Mouse (Mus musculus): ENCODE data around the gene Palm2. TPM values are rescaled to one million over a fixed set of nuclear protein-coding genes. Genes with fewer than 3 reads are reported as not detected.

Palm2 gene
- total and polyA plus RNA-seq, 2 experiments from 2014 or later = 26.4 to 33.1 TPM

DNA sequence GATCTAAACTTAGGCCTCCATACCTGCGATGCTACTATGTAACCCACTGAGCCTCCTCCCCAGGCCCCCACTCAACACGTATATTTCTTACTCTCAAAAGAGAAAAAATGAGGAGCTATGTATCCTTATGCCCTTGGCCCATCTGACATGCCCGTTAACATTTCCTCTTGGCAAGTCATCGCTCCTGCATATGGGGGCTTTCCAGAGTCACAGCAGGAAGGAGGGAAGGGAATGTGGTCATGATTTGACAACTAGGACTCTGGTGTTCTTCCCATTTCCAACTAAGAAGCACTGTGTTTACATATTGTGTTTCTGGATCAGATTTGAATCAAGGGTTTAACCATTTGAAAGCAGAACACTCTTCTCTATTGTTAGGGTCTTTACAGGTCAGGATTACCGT is 267.5 kb downstream of the Palm2 start:
- no peak for DNase-seq (ENCODE audit: low spot score)

DNA sequence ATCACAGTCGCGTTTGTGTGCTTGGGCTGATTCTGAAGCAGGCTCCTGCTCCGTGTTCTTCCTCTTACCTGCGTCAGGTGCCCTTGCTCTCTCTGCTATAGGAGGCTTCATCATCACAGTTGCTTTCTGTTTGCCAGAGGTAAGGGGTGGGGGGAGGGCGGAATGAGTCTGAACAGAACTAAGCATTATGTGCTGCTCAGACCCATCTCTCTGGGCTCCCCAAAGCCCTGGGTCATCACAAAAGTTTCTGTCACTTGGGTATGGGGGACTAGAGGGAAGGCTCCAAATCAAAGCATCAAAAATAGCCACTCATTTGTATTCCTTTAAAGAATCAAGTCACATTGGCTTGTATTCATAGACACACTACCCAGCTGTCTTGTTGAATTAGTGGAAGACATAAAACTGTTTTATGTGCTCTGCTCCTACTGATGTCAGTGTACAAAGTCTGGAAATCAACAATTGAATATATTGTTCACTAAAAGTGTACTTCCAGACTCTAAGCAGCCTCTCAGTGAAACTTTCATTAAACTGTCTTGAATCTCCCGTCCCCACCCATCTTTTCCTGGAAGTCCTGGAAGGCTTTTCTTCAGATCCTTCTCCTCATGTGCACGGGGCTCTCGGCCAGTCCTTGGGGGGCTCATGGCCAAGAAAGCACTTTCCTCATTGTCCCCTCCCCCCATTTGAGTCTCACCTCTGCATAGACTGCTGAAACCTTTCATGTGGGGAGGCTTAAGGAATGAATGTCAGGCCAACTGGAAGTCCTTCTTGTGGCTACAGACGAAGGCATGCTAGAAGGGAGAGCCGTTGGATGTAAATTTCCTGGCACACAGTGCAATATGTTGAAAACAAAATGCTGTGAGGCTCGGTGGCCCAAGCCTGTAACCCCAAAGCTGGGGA is 269.8 kb downstream of the Palm2 start:
- WGBS = 72% methylated on average over 11 of the region's 11 CpGs
- H3K36me3 ChIP-seq (ENCODE audit: insufficient read depth, low read length) = no peaks in the 10 kb centered on the region; the same call in 1 of the 2 replicates
- no peaks in the 10 kb centered on the region for H3K27me3 ChIP-seq (ENCODE audit: insufficient read depth, low read length)
- ATAC-seq (ENCODE audit: low FRiP score) = no peak
- no peak for TF ChIP-seq CTCF (IDR thresholded peaks at IDR 0.05)
- no peaks in the 10 kb centered on the region for H3K9me3 ChIP-seq (ENCODE audit: low read length)
- H3K4me2 ChIP-seq (ENCODE audit: low read depth, low read length, poor library complexity, severe bottlenecking) = no peak overlapping the region
- DNase-seq (ENCODE audit: low spot score) = no peak
- H3K9ac ChIP-seq (replicated peaks; ENCODE audit: low read length, poor library complexity, severe bottlenecking) = no peak overlapping the region
- H3K27ac ChIP-seq (ENCODE audit: low read depth, low read length) = no peak overlapping the region
- no peak overlapping the region for H3K4me3 ChIP-seq (ENCODE audit: low read depth, low read length)
- no peaks in the 10 kb centered on the region for H3K4me1 ChIP-seq (ENCODE audit: insufficient read depth, low read length)

More for the DNA sequence above, 267.5 kb downstream of the Palm2 start:
- H3K27me3 ChIP-seq (ENCODE audit: insufficient read depth, low read length) = no peaks in the 10 kb centered on the region
- no peak overlapping the region for H3K27ac ChIP-seq (ENCODE audit: low read depth, low read length)
- no peak overlapping the region for H3K4me3 ChIP-seq (ENCODE audit: low read depth, low read length)
- no peaks in the 10 kb centered on the region for H3K9me3 ChIP-seq (ENCODE audit: low read length)
- no peak for ATAC-seq (ENCODE audit: low FRiP score)
- H3K4me2 ChIP-seq (ENCODE audit: low read depth, low read length, poor library complexity, severe bottlenecking) = no peak overlapping the region
- TF ChIP-seq CTCF (IDR thresholded peaks at IDR 0.05) = no peak
- no peak overlapping the region for H3K9ac ChIP-seq (replicated peaks; ENCODE audit: low read length, poor library complexity, severe bottlenecking)
- H3K36me3 ChIP-seq (ENCODE audit: insufficient read depth, low read length) = no peaks in the 10 kb centered on the region; the same call in 1 of the 2 replicates
- H3K4me1 ChIP-seq (ENCODE audit: insufficient read depth, low read length) = no peaks in the 10 kb centered on the region
- WGBS = 87% methylated on average over 5 of the region's 5 CpGs

DNA sequence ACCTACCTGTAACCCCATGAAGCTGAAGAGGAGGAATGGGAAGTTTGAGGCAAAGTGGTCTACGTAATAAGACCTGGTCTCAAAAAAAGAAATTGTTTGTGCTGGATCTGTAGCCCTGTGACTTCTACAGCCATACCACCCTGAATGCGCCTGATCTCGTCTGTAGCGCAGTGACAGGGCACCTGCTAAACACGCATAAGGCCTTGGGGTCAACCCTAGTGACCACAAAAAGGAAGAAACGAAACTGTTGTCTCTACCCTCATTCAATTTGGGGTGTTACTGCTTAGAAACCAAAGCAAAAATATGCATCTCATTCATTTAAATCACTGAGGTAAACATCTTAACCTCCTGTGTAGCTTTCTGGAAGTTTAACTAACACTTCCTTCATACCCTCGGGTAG is 270.5 kb downstream of the Palm2 start:
- Histone ChIP-seq H3K36me3 (ENCODE audit: insufficient read depth, low read length) (peaks cover 2% of the 10 kb centered on the region), H3K27ac (ENCODE audit: low read depth, low read length) (no peak overlapping the region), H3K9ac (replicated peaks; ENCODE audit: low read length, poor library complexity, severe bottlenecking) (no peak overlapping the region), H3K4me1 (ENCODE audit: insufficient read depth, low read length) (no peaks in the 10 kb centered on the region), H3K9me3 (ENCODE audit: low read length) (no peaks in the 10 kb centered on the region), H3K4me2 (ENCODE audit: low read depth, low read length, poor library complexity, severe bottlenecking) (no peak overlapping the region), H3K27me3 (ENCODE audit: insufficient read depth, low read length) (no peaks in the 10 kb centered on the region), H3K4me3 (ENCODE audit: low read depth, low read length) (no peak overlapping the region)
- no peak for TF ChIP-seq CTCF (IDR thresholded peaks at IDR 0.05)
- DNase-seq (ENCODE audit: low spot score) = no peak
- ATAC-seq (ENCODE audit: low FRiP score) = no peak
- 94% methylated on average over 7 of the region's 7 CpGs for WGBS

DNA sequence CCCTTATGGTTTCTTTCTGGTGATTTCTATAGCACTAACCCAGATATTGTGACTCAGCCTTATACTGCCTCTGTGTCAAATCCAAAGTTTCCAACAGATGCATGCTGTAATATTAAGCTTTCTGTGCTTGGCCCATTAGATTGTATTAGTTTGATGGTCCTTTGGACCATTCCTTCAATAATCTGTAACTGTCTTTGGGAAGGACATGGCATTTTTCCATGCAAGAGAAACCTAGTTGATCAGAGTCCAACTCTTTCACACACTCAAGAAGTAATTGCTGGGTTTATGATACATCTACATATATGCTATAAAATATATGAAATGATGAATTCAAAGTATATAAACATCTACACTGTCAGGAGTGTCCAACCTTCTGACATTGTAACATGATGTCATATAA is 281.8 kb downstream of the Palm2 start:
- H3K27ac ChIP-seq (ENCODE audit: low read depth, low read length) = no peak overlapping the region
- H3K4me1 ChIP-seq (ENCODE audit: insufficient read depth, low read length) = no peaks in the 10 kb centered on the region
- H3K9me3 ChIP-seq (ENCODE audit: low read length) = no peaks in the 10 kb centered on the region
- H3K36me3 ChIP-seq (ENCODE audit: insufficient read depth, low read length) = no peaks in the 10 kb centered on the region
- no peaks in the 10 kb centered on the region for H3K27me3 ChIP-seq (ENCODE audit: insufficient read depth, low read length)
- H3K9ac ChIP-seq (replicated peaks; ENCODE audit: low read length, poor library complexity, severe bottlenecking) = no peak overlapping the region
- no peak overlapping the region for H3K4me3 ChIP-seq (ENCODE audit: low read depth, low read length)
- no peak for ATAC-seq (ENCODE audit: low FRiP score)
- DNase-seq (ENCODE audit: low spot score) = no peak
- no peak overlapping the region for H3K4me2 ChIP-seq (ENCODE audit: low read depth, low read length, poor library complexity, severe bottlenecking)
- no peak for TF ChIP-seq CTCF (IDR thresholded peaks at IDR 0.05)

DNA sequence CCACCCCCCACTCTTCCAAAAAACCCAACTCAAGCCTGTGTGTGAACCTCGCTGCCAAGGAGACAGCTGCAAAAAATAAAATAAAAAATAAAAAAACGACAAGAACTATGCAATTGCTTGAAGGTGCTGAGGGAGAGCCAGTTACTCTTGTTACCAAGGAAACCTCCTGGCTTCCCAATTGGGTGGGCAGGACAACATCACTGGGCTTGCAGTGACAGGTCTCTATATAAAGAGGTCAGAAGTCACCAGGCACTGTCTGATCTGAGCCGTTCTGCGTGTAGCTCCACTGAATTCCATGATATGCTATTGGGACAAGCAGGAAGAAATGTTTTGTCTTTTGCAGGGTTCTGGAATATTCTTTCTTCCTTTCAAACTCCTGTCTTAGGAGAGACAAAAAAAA is 282.7 kb downstream of the Palm2 start:
- DNase-seq (ENCODE audit: low spot score) (peak; percentile 33), ATAC-seq (ENCODE audit: low FRiP score) (peak; percentile 77; the same call in 1 of the 2 replicates)
- Histone ChIP-seq H3K36me3 (ENCODE audit: insufficient read depth, low read length) (no peaks in the 10 kb centered on the region), H3K4me2 (ENCODE audit: low read depth, low read length, poor library complexity, severe bottlenecking) (no peak overlapping the region), H3K27me3 (ENCODE audit: insufficient read depth, low read length) (no peaks in the 10 kb centered on the region), H3K9me3 (ENCODE audit: low read length) (no peaks in the 10 kb centered on the region), H3K4me3 (ENCODE audit: low read depth, low read length) (no peak overlapping the region), H3K4me1 (ENCODE audit: insufficient read depth, low read length) (no peaks in the 10 kb centered on the region), H3K27ac (ENCODE audit: low read depth, low read length) (no peak overlapping the region), H3K9ac (replicated peaks; ENCODE audit: low read length, poor library complexity, severe bottlenecking) (no peak overlapping the region)
- WGBS = 21% methylated on average over 4 of the region's 4 CpGs
- TF ChIP-seq CTCF (IDR thresholded peaks at IDR 0.05) = no peak

DNA sequence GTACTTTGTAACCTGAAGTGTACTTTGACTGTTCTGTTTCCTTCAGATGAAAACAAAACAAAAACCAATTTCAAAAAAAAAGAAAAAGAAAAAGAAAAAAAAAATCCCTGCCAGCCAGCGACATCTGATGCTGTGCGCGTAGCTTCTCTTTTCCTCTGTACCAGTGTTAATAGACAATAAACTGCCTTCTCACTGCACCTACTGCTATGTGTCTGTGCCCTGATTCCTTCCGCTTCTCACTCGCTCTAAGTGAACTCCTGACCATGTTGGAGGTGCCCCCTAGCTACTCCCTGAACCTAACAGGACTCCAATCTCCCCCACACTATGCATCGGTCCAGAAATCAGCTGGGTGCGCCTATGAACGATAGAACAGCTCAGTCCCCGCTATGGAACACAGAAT is 283.3 kb downstream of the Palm2 start, which contains the start of gene Akap2:
Akap2 (plus strand) TSS at position 304 of the 400 bp plus-strand sequence.
- ATAC-seq (ENCODE audit: low FRiP score) = no peak
- Histone ChIP-seq H3K36me3 (ENCODE audit: insufficient read depth, low read length) (no peaks in the 10 kb centered on the region), H3K4me1 (ENCODE audit: insufficient read depth, low read length) (no peaks in the 10 kb centered on the region), H3K9ac (replicated peaks; ENCODE audit: low read length, poor library complexity, severe bottlenecking) (no peak within 1 kb of the TSS), H3K27ac (ENCODE audit: low read depth, low read length) (no peak within 1 kb of the TSS), H3K27me3 (ENCODE audit: insufficient read depth, low read length) (no peaks in the 10 kb centered on the region), H3K9me3 (ENCODE audit: low read length) (no peaks in the 10 kb centered on the region), H3K4me2 (ENCODE audit: low read depth, low read length, poor library complexity, severe bottlenecking) (no peak within 1 kb of the TSS), H3K4me3 (ENCODE audit: low read depth, low read length) (no peak within 1 kb of the TSS)
- 69% methylated on average over 9 of the region's 9 CpGs for WGBS
- DNase-seq (ENCODE audit: low spot score) = no peak
- no peak for TF ChIP-seq CTCF (IDR thresholded peaks at IDR 0.05)
